Comparison of ENCODE assay signal across 9 mouse cellular contexts in genomic region chrX:102081573-102082279, GRCm38 (mm10). TPM values are rescaled to one million over a fixed set of nuclear protein-coding genes. Genes with fewer than 3 reads are reported as not detected.
DNase-seq lines count a peak whose midpoint lies in the region; ATAC-seq and TF ChIP-seq lines count a peak whose summit lies in the region.
"Had no signal": no experiment of that assay in that cellular context is flagged by ENCODE, and none has a peak within 500 bp of the region (broad histone marks: within the 10 kb centered on the region; RNA-seq: fewer than 3 reads in every experiment).

No protein-coding gene starts in this region.

- no peaks in the 10 kb centered on the region for H3K9me3 ChIP-seq in kidney, embryonic 14.5 days (ENCODE audit: control insufficient read depth, low read length)
- H3K9me3 ChIP-seq in hindbrain, embryonic 15.5 days = no peaks in the 10 kb centered on the region
- no peaks in the 10 kb centered on the region for H3K9me3 ChIP-seq in neural tube, embryonic 13.5 days
- no peaks in the 10 kb centered on the region for H3K9me3 ChIP-seq in intestine, postnatal 0 days (ENCODE audit: control insufficient read depth)

- ATAC-seq in kidney, embryonic 14.5 days (ENCODE audit: low FRiP score, low TSS enrichment) = peak; percentile 85
- peak; percentile 92 for ATAC-seq in hindbrain, embryonic 15.5 days (ENCODE audit: low FRiP score, low read depth)
- ATAC-seq in neural tube, embryonic 13.5 days (ENCODE audit: low read depth) = peak; percentile 97
- no peak for ATAC-seq in intestine, postnatal 0 days

- H3K27me3 ChIP-seq in kidney, embryonic 14.5 days (ENCODE audit: control insufficient read depth, insufficient read depth, low read length) = no peaks in the 10 kb centered on the region
- H3K27me3 ChIP-seq in hindbrain, embryonic 15.5 days = no peaks in the 10 kb centered on the region
- peaks cover 17% of the 10 kb centered on the region for H3K27me3 ChIP-seq in neural tube, embryonic 13.5 days
- no peaks in the 10 kb centered on the region for H3K27me3 ChIP-seq in intestine, postnatal 0 days (replicated peaks; ENCODE audit: control insufficient read depth, insufficient read depth, low read length)

- no peak overlapping the region for H3K9ac ChIP-seq in kidney, embryonic 14.5 days (ENCODE audit: low read depth, low read length)
- H3K9ac ChIP-seq in hindbrain, embryonic 15.5 days = no peak overlapping the region
- H3K9ac ChIP-seq in neural tube, embryonic 13.5 days = 0 out of 2 replicates have a peak overlapping the region, but pooled peaks have one; percentile 12
- H3K9ac ChIP-seq in intestine, postnatal 0 days (ENCODE audit: low read depth, low read length) = no peak overlapping the region

- peak overlapping the region; percentile 7; the same call in 1 of the 2 replicates for H3K27ac ChIP-seq in kidney, embryonic 14.5 days (ENCODE audit: low read depth, low read length)
- H3K27ac ChIP-seq in hindbrain, embryonic 15.5 days (replicated peaks) = peak overlapping the region; percentile 83
- peak overlapping the region; percentile 91 for H3K27ac ChIP-seq in neural tube, embryonic 13.5 days (replicated peaks)
- no peak overlapping the region for H3K27ac ChIP-seq in intestine, postnatal 0 days (ENCODE audit: low read depth, low read length)

- WGBS in kidney, embryonic 14.5 days = 37% methylated on average over 7 of the region's 7 CpGs
- WGBS in hindbrain, embryonic 15.5 days = 27% methylated on average over 7 of the region's 7 CpGs
- WGBS in neural tube, embryonic 13.5 days = 23% methylated on average over 7 of the region's 7 CpGs
- 45% methylated on average over 7 of the region's 7 CpGs for WGBS in intestine, postnatal 0 days

- 0 out of 2 replicates have a peak, but pooled peaks cover 7% of the 10 kb centered on the region for H3K4me1 ChIP-seq in kidney, embryonic 14.5 days (ENCODE audit: control insufficient read depth, insufficient read depth, low read length)
- peaks cover 21% of the 10 kb centered on the region for H3K4me1 ChIP-seq in hindbrain, embryonic 15.5 days (replicated peaks)
- H3K4me1 ChIP-seq in neural tube, embryonic 13.5 days (replicated peaks) = peaks cover 26% of the 10 kb centered on the region
- H3K4me1 ChIP-seq in intestine, postnatal 0 days (replicated peaks; ENCODE audit: control insufficient read depth, insufficient read depth, low read length) = no peaks in the 10 kb centered on the region

- H3K4me3 ChIP-seq in kidney, embryonic 14.5 days (ENCODE audit: low read length) = no peak overlapping the region
- no peak overlapping the region for H3K4me3 ChIP-seq in hindbrain, embryonic 15.5 days
- H3K4me3 ChIP-seq in neural tube, embryonic 13.5 days = no peak overlapping the region
- H3K4me3 ChIP-seq in intestine, postnatal 0 days (ENCODE audit: low read depth, low read length) = no peak overlapping the region

- no peak for TF ChIP-seq CTCF in intestine, postnatal 0 days (IDR thresholded peaks at IDR 0.05; ENCODE audit: low read depth)

- no peak overlapping the region for H3K4me2 ChIP-seq in kidney, embryonic 14.5 days (replicated peaks; ENCODE audit: low read depth, low read length)
- H3K4me2 ChIP-seq in hindbrain, embryonic 15.5 days = peak overlapping the region; percentile 27; the same call in 1 of the 2 replicates
- peak overlapping the region; percentile 24 for H3K4me2 ChIP-seq in neural tube, embryonic 13.5 days
- H3K4me2 ChIP-seq in intestine, postnatal 0 days (replicated peaks; ENCODE audit: low read depth) = no peak overlapping the region

- no peaks in the 10 kb centered on the region; the same call in 1 of the 2 replicates for H3K36me3 ChIP-seq in kidney, embryonic 14.5 days (ENCODE audit: control insufficient read depth, insufficient read depth, low read length)
- no peaks in the 10 kb centered on the region for H3K36me3 ChIP-seq in hindbrain, embryonic 15.5 days
- no peaks in the 10 kb centered on the region for H3K36me3 ChIP-seq in neural tube, embryonic 13.5 days
- H3K36me3 ChIP-seq in intestine, postnatal 0 days (ENCODE audit: control insufficient read depth, insufficient read depth) = no peaks in the 10 kb centered on the region

- intact Hi-C loops in left cerebral cortex, postnatal 14 days (cut with DNase I) = no loop called here

- no peak for DNase-seq in kidney, adult 8-10 months
- DNase-seq in embryo, embryonic 9.5 days (ENCODE audit: extremely low spot score) = peak; percentile 27
- DNase-seq in lung, postnatal 4 days = no peak
- DNase-seq in left cerebral cortex, postnatal 14 days (ENCODE audit: low spot score in 2 of 2) = no peak
- DNase-seq: thymus, adult 2 months had no signal

RNA-seq across cellular contexts. Expression of gene Rtl5, which starts 10.6 kb away (rescaled TPM):
- polyA plus RNA-seq in kidney, embryonic 14.5 days (2014; fragmentation: Nextera tagmentation; extraction: Ambion mirVana) = 2.0 and 2.6 TPM in 2 replicates
- polyA plus RNA-seq in hindbrain, embryonic 15.5 days (2015; fragmentation: Nextera tagmentation; extraction: Ambion mirVana) = 5.3 and 8.2 TPM in 2 replicates
- 4.3 and 5.0 TPM in 2 replicates for polyA plus RNA-seq in neural tube, embryonic 13.5 days (2015; fragmentation: Nextera tagmentation; extraction: Ambion mirVana)
- 10 to 100 TPM; 12.3 to 14.3 TPM for total RNA-seq in left cerebral cortex, postnatal 14 days (2021)
- polyA plus RNA-seq in intestine, postnatal 0 days (2015; fragmentation: Nextera tagmentation; extraction: Ambion mirVana) = 0.33 and 0.43 TPM in 2 replicates

RNA-seq across cellular contexts. Expression of gene Pin4, which starts 37.5 kb away (rescaled TPM):
- polyA plus RNA-seq in kidney, embryonic 14.5 days (2014; fragmentation: Nextera tagmentation; extraction: Ambion mirVana) = 73.2 and 103 TPM in 2 replicates
- 52.9 and 65.0 TPM in 2 replicates for polyA plus RNA-seq in hindbrain, embryonic 15.5 days (2015; fragmentation: Nextera tagmentation; extraction: Ambion mirVana)
- polyA plus RNA-seq in neural tube, embryonic 13.5 days (2015; fragmentation: Nextera tagmentation; extraction: Ambion mirVana) = 77.1 and 97.1 TPM in 2 replicates
- 10 to 100 TPM; 15.2 to 22.2 TPM for total RNA-seq in left cerebral cortex, postnatal 14 days (2021)
- 59.7 and 61.0 TPM in 2 replicates for polyA plus RNA-seq in intestine, postnatal 0 days (2015; fragmentation: Nextera tagmentation; extraction: Ambion mirVana)

Comparison
In these comparisons a context has a peak if more than half of its experiments do, and no peak if none do; other contexts are left out.
1. H3K4me2 ChIP-seq: peak in hindbrain, embryonic 15.5 days (single experiment) and neural tube, embryonic 13.5 days (single experiment); none in kidney, embryonic 14.5 days (single experiment) and intestine, postnatal 0 days (single experiment).